Mouse (Mus musculus): ENCODE data around the gene Ntrk1.

- TF ChIP-seq EP300 (IDR thresholded peaks at IDR 0.05; ENCODE audit: low read depth in 1 of 2, low read length in 2 of 2) (no peak), CTCF (IDR thresholded peaks at IDR 0.05 in 2 of 3, conservative IDR thresholded peaks at IDR 0.05 in 1 of 3; ENCODE audit: control insufficient read depth in 1 of 3, insufficient read depth in 1 of 3, low read depth in 2 of 3, low read length in 3 of 3, poor library complexity in 1 of 3, severe bottlenecking in 1 of 3) (no peak), POLR2A (IDR thresholded peaks at IDR 0.05; ENCODE audit: control insufficient read depth in 1 of 2, insufficient read depth in 1 of 2, low read depth in 1 of 2, low read length in 2 of 2, poor library complexity in 1 of 2) (no peak), ZMIZ1 (IDR thresholded peaks at IDR 0.05; ENCODE audit: low read depth, low read length) (no peak), MAZ (IDR thresholded peaks at IDR 0.05; ENCODE audit: low read depth, low read length) (no peak), POLR2AphosphoS2 (IDR thresholded peaks at IDR 0.05; ENCODE audit: low read length) (no peak), GABPA (IDR thresholded peaks at IDR 0.05; ENCODE audit: low read depth, low read length) (no peak), MEF2A (IDR thresholded peaks at IDR 0.05; ENCODE audit: extremely low read depth, insufficient replicate concordance, low read depth, low read length, poor library complexity, severe bottlenecking) (no peak)
These were observed 21.2 kb upstream of the Ntrk1 start for GRCm38 (mm10) chr3:87816166-87816565.
